Mouse (Mus musculus) liver, embryonic 12.5 days (tissue): ENCODE data around the gene Caln1. TPM values are rescaled to one million over a fixed set of nuclear protein-coding genes. Genes with fewer than 3 reads are reported as not detected.

Experiments
- ATAC-seq: fragments of 200-750 bp; cut with Nextera tagmentation; 2 replicates; pipeline ENCODE4 v1.8.0; 2017; ENCODE audit warnings: moderate number of reproducible peaks, mild to moderate bottlenecking, moderate library complexity
- H3K27ac ChIP-seq: fragments of 300-500 bp; sonication (generic); 2 replicates; pipeline ENCODE4 v1.5.1; 2016; ENCODE audit warnings: mild to moderate bottlenecking
- H3K27me3 ChIP-seq: fragments of 300-500 bp; sonication (generic); replicated peaks from 2 replicates; pipeline ENCODE4 v1.6.1; 2016; ENCODE audit warnings: mild to moderate bottlenecking, moderate library complexity
- H3K36me3 ChIP-seq: fragments of 300-500 bp; sonication (generic); 2 replicates; pipeline ENCODE4 v1.6.1; 2016; ENCODE audit warnings: mild to moderate bottlenecking, moderate library complexity
- H3K4me1 ChIP-seq: fragments of 300-500 bp; sonication (generic); 2 replicates; pipeline ENCODE4 v1.6.1; 2016
- H3K4me2 ChIP-seq: fragments of 300-500 bp; sonication (generic); 2 replicates; pipeline ENCODE4 v1.6.1; 2016; ENCODE audit warnings: mild to moderate bottlenecking, moderate library complexity
- H3K4me3 ChIP-seq: fragments of 300-500 bp; sonication (generic); 2 replicates; pipeline ENCODE4 v1.5.1; 2016; ENCODE audit warnings: mild to moderate bottlenecking, moderate library complexity
- H3K9ac ChIP-seq: fragments of 300-500 bp; sonication (generic); 2 replicates; pipeline ENCODE4 v1.6.1; 2016; ENCODE audit warnings: mild to moderate bottlenecking, moderate library complexity
- H3K9me3 ChIP-seq: fragments of 300-500 bp; sonication (generic); replicated peaks from 2 replicates; pipeline ENCODE4 v1.6.1; 2016; ENCODE audit warnings: mild to moderate bottlenecking, moderate library complexity
- WGBS: fragments of 180-500 bp; shearing (Covaris S2); methylation state at CpG from one replicate; pipeline ENCODE4 v1.1.7; 2016; ENCODE audit not compliant: insufficient replicate concordance; 5-methylcytosine and 5-hydroxymethylcytosine counted together
- polyA plus RNA-seq: library from polyadenylated mRNA; unstranded; fragments of >200 nt; fragmentation: Nextera tagmentation; extraction: Ambion mirVana; gene quantifications from 2 replicates; pipeline ENCODE4 v1.2.1, GENCODE M21; 2016

Gene Caln1
- polyA plus RNA-seq, 1 experiment from 2014 or later, result not detected

GRCm38 (mm10) chr5:130825797-130826196 lies 456.5 kb downstream of the Caln1 start:
- H3K4me3 ChIP-seq, result no peak overlapping the region
- no peak overlapping the region for H3K9ac ChIP-seq
- H3K27ac ChIP-seq, result no peak overlapping the region
- WGBS, result 62% methylated on average over 2 of the region's 2 CpGs
- peaks cover 7% of the 10 kb centered on the region; the same call in 1 of the 2 replicates for H3K9me3 ChIP-seq
- no peak for ATAC-seq
- no peak overlapping the region for H3K4me2 ChIP-seq
- no peaks in the 10 kb centered on the region for H3K4me1 ChIP-seq
- H3K27me3 ChIP-seq, result no peaks in the 10 kb centered on the region
- no peaks in the 10 kb centered on the region for H3K36me3 ChIP-seq

GRCm38 (mm10) chr5:130848562-130848961 lies 479.3 kb downstream of the Caln1 start:
- H3K27ac ChIP-seq, result no peak overlapping the region
- no peak overlapping the region for H3K4me3 ChIP-seq
- 62% methylated on average over 6 of the region's 6 CpGs for WGBS
- no peaks in the 10 kb centered on the region for H3K27me3 ChIP-seq
- no peaks in the 10 kb centered on the region for H3K36me3 ChIP-seq
- H3K9me3 ChIP-seq, result no peaks in the 10 kb centered on the region
- H3K4me2 ChIP-seq, result no peak overlapping the region
- 0 out of 2 replicates have a peak, but pooled peaks cover 8% of the 10 kb centered on the region for H3K4me1 ChIP-seq
- ATAC-seq, result no peak
- no peak overlapping the region for H3K9ac ChIP-seq

- Histone ChIP-seq H3K27ac (no peak overlapping the region), H3K4me2 (no peak overlapping the region), H3K4me3 (no peak overlapping the region), H3K9ac (no peak overlapping the region), H3K9me3 (no peaks in the 10 kb centered on the region), H3K4me1 (0 out of 2 replicates have a peak, but pooled peaks cover 8% of the 10 kb centered on the region), H3K27me3 (no peaks in the 10 kb centered on the region), H3K36me3 (no peaks in the 10 kb centered on the region)
- ATAC-seq, result no peak
- WGBS, result 66% methylated on average over 4 of the region's 4 CpGs
These were observed 480.4 kb downstream of the Caln1 start for GRCm38 (mm10) chr5:130849610-130850009.

GRCm38 (mm10) chr5:130852182-130852581 lies 482.9 kb downstream of the Caln1 start:
- Histone ChIP-seq H3K9ac (no peak overlapping the region), H3K27ac (no peak overlapping the region), H3K4me1 (0 out of 2 replicates have a peak, but pooled peaks cover 8% of the 10 kb centered on the region), H3K9me3 (no peaks in the 10 kb centered on the region), H3K27me3 (no peaks in the 10 kb centered on the region), H3K36me3 (no peaks in the 10 kb centered on the region), H3K4me2 (peak overlapping the region; percentile 49), H3K4me3 (0 out of 2 replicates have a peak overlapping the region, but pooled peaks have one; percentile 13)
- 10% methylated on average over 9 of the region's 11 CpGs for WGBS
- ATAC-seq, result no peak

GRCm38 (mm10) chr5:130853371-130853770 lies 484.1 kb downstream of the Caln1 start:
- under 1% methylated on average over 10 of the region's 10 CpGs for WGBS
- no peak for ATAC-seq
- H3K4me2 ChIP-seq, result no peak overlapping the region

GRCm38 (mm10) chr5:130854430-130854829 lies 485.2 kb downstream of the Caln1 start:
- Histone ChIP-seq H3K36me3 (no peaks in the 10 kb centered on the region), H3K27ac (no peak overlapping the region), H3K9ac (no peak overlapping the region), H3K4me3 (no peak overlapping the region), H3K4me2 (no peak overlapping the region), H3K27me3 (no peaks in the 10 kb centered on the region), H3K4me1 (0 out of 2 replicates have a peak, but pooled peaks cover 8% of the 10 kb centered on the region), H3K9me3 (no peaks in the 10 kb centered on the region)
- ATAC-seq, result no peak
- WGBS, result 72% methylated on average over 7 of the region's 7 CpGs

More at GRCm38 (mm10) chr5:130853371-130853770, 484.1 kb downstream of the Caln1 start:
- H3K9me3 ChIP-seq, result no peaks in the 10 kb centered on the region
- H3K36me3 ChIP-seq, result no peaks in the 10 kb centered on the region
- H3K9ac ChIP-seq, result no peak overlapping the region
- H3K4me1 ChIP-seq, result 0 out of 2 replicates have a peak, but pooled peaks cover 8% of the 10 kb centered on the region
- H3K27me3 ChIP-seq, result no peaks in the 10 kb centered on the region
- no peak overlapping the region for H3K4me3 ChIP-seq
- H3K27ac ChIP-seq, result no peak overlapping the region

GRCm38 (mm10) chr5:130858148-130858547 lies 488.9 kb downstream of the Caln1 start:
- Histone ChIP-seq H3K9me3 (no peaks in the 10 kb centered on the region), H3K4me2 (no peak overlapping the region), H3K4me1 (no peaks in the 10 kb centered on the region), H3K36me3 (no peaks in the 10 kb centered on the region), H3K4me3 (no peak overlapping the region), H3K27ac (no peak overlapping the region), H3K9ac (no peak overlapping the region), H3K27me3 (no peaks in the 10 kb centered on the region)
- 17% methylated on average over 8 of the region's 8 CpGs for WGBS
- no peak for ATAC-seq

GRCm38 (mm10) chr5:130858706-130859105 lies 489.5 kb downstream of the Caln1 start:
- Histone ChIP-seq H3K9me3 (no peaks in the 10 kb centered on the region), H3K4me3 (no peak overlapping the region), H3K4me1 (no peaks in the 10 kb centered on the region), H3K4me2 (no peak overlapping the region), H3K27me3 (no peaks in the 10 kb centered on the region), H3K36me3 (no peaks in the 10 kb centered on the region), H3K27ac (no peak overlapping the region), H3K9ac (no peak overlapping the region)
- no peak for ATAC-seq
- 51% methylated on average over 3 of the region's 3 CpGs for WGBS

- no peaks in the 10 kb centered on the region for H3K4me1 ChIP-seq
- no peaks in the 10 kb centered on the region for H3K36me3 ChIP-seq
- no peak overlapping the region for H3K4me3 ChIP-seq
- H3K27me3 ChIP-seq, result no peaks in the 10 kb centered on the region
- H3K9ac ChIP-seq, result no peak overlapping the region
- ATAC-seq, result no peak
- H3K27ac ChIP-seq, result no peak overlapping the region
- no peak overlapping the region for H3K4me2 ChIP-seq
- H3K9me3 ChIP-seq, result no peaks in the 10 kb centered on the region
- WGBS, result 35% methylated on average over 5 of the region's 6 CpGs
These were observed 490.5 kb downstream of the Caln1 start for GRCm38 (mm10) chr5:130859736-130860135.

- ATAC-seq, result no peak
- Histone ChIP-seq H3K4me1 (no peaks in the 10 kb centered on the region), H3K9me3 (no peaks in the 10 kb centered on the region), H3K27ac (no peak overlapping the region), H3K27me3 (no peaks in the 10 kb centered on the region), H3K9ac (no peak overlapping the region), H3K36me3 (no peaks in the 10 kb centered on the region), H3K4me2 (no peak overlapping the region), H3K4me3 (no peak overlapping the region)
- WGBS, result 45% methylated on average over 5 of the region's 5 CpGs
These were observed 493.0 kb downstream of the Caln1 start for GRCm38 (mm10) chr5:130862302-130862701.

GRCm38 (mm10) chr5:130869869-130870268 lies 500.6 kb downstream of the Caln1 start:
- Histone ChIP-seq H3K4me1 (no peaks in the 10 kb centered on the region), H3K27me3 (no peaks in the 10 kb centered on the region), H3K36me3 (no peaks in the 10 kb centered on the region), H3K4me3 (no peak overlapping the region), H3K9me3 (0 out of 2 replicates have a peak, but pooled peaks cover 13% of the 10 kb centered on the region), H3K27ac (no peak overlapping the region), H3K9ac (no peak overlapping the region), H3K4me2 (no peak overlapping the region)
- no peak for ATAC-seq
- WGBS, result 55% methylated on average over 1 of the region's 1 CpGs

- H3K4me3 ChIP-seq, result no peak overlapping the region
- H3K27me3 ChIP-seq, result no peaks in the 10 kb centered on the region
- no peaks in the 10 kb centered on the region for H3K36me3 ChIP-seq
- WGBS, result 38% methylated on average over 8 of the region's 8 CpGs
- H3K4me2 ChIP-seq, result no peak overlapping the region
- H3K9ac ChIP-seq, result no peak overlapping the region
- H3K27ac ChIP-seq, result no peak overlapping the region
- no peak for ATAC-seq
- H3K9me3 ChIP-seq, result 0 out of 2 replicates have a peak, but pooled peaks cover 18% of the 10 kb centered on the region
- H3K4me1 ChIP-seq, result no peaks in the 10 kb centered on the region
These were observed 501.8 kb downstream of the Caln1 start for GRCm38 (mm10) chr5:130871086-130871485.

- H3K4me3 ChIP-seq, result no peak overlapping the region
- H3K27me3 ChIP-seq, result no peaks in the 10 kb centered on the region
- no peak overlapping the region for H3K27ac ChIP-seq
- WGBS, result 57% methylated on average over 3 of the region's 3 CpGs
- H3K4me2 ChIP-seq, result no peak overlapping the region
- no peak for ATAC-seq
- peaks cover 45% of the 10 kb centered on the region; the same call in 1 of the 2 replicates for H3K9me3 ChIP-seq
- no peaks in the 10 kb centered on the region for H3K36me3 ChIP-seq
- H3K9ac ChIP-seq, result no peak overlapping the region
- H3K4me1 ChIP-seq, result no peaks in the 10 kb centered on the region
These were observed 506.1 kb downstream of the Caln1 start for GRCm38 (mm10) chr5:130875391-130875790.
